Comparison of ENCODE assay signal across 11 mouse cellular contexts in the genomic region with DNA sequence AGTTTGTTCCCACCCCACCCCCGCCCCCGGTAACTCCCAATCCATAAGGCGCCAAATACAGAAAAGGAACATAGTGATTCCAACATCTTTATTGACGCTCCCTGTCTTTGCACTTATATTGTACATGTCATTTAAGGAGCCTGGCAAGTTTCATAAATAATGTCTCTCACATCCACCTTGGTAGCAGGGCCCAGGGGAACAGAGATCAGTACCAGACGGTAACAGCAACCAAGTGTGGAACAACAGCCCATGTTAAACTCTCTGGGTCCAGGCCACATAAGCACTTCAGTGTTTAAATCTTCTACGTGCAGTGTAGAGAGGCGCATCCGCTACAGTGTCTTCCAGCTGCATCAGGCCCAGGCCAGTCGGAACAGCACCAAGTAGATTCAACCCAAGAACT. TPM values are rescaled to one million over a fixed set of nuclear protein-coding genes. Genes with fewer than 3 reads are reported as not detected.
A peak's percentile ranks its signal among the peaks of the same experiment; 100 is the strongest.
DNase-seq lines count a peak whose midpoint lies in the region; ATAC-seq and TF ChIP-seq lines count a peak whose summit lies in the region.
"Had no signal": no experiment of that assay in that cellular context is flagged by ENCODE, and none has a peak within 500 bp of the region (broad histone marks: within the 10 kb centered on the region; RNA-seq: fewer than 3 reads in every experiment).

No protein-coding gene starts in this region.

- WGBS in heart, embryonic 13.5 days = 83% methylated on average over 9 of the region's 9 CpGs
- WGBS in liver, embryonic 13.5 days (ENCODE audit: insufficient replicate concordance) = 88% methylated on average over 9 of the region's 9 CpGs
- WGBS in liver, postnatal 0 days (ENCODE audit: insufficient replicate concordance) = 91% methylated on average over 9 of the region's 9 CpGs
- 83% methylated on average over 9 of the region's 9 CpGs for WGBS in heart, embryonic 16.5 days

- peaks cover 98% of the 10 kb centered on the region for H3K4me1 ChIP-seq in heart, embryonic 13.5 days
- H3K4me1 ChIP-seq in liver, embryonic 13.5 days (replicated peaks) = peaks cover 78% of the 10 kb centered on the region
- peaks cover 11% of the 10 kb centered on the region for H3K4me1 ChIP-seq in liver, postnatal 0 days (ENCODE audit: insufficient read depth)
- peaks cover 71% of the 10 kb centered on the region for H3K4me1 ChIP-seq in heart, embryonic 16.5 days (ENCODE audit: control insufficient read depth, insufficient read depth, low read length)

- H3K27me3 ChIP-seq in heart, embryonic 13.5 days (replicated peaks) = no peaks in the 10 kb centered on the region
- H3K27me3 ChIP-seq in liver, embryonic 13.5 days = no peaks in the 10 kb centered on the region
- no peaks in the 10 kb centered on the region for H3K27me3 ChIP-seq in liver, postnatal 0 days (ENCODE audit: insufficient read depth, low read length)
- H3K27me3 ChIP-seq in heart, embryonic 16.5 days (ENCODE audit: control insufficient read depth, insufficient read depth, low read length) = no peaks in the 10 kb centered on the region

- DNase-seq in heart, adult 18-20 months = no peak
- no peak for DNase-seq in liver, embryonic 13.5 days
- no peak for DNase-seq in liver, postnatal 0 days
- DNase-seq in yolk sac, embryonic 10.5 days (ENCODE audit: low spot score) = no peak
- no peak for DNase-seq in thymus, postnatal 36 days
- DNase-seq: adrenal gland, postnatal 25 days; cerebellum, adult 11 months; lung, adult 18-20 months had no signal

- H3K27ac ChIP-seq in heart, embryonic 13.5 days (replicated peaks) = peak overlapping the region; percentile 89
- H3K27ac ChIP-seq in liver, embryonic 13.5 days = peak overlapping the region; percentile 73; the same call in 1 of the 2 replicates
- H3K27ac ChIP-seq in liver, postnatal 0 days (ENCODE audit: low read depth) = no peak overlapping the region
- H3K27ac ChIP-seq in heart, embryonic 16.5 days (ENCODE audit: low read length) = peak overlapping the region; percentile 82

- peak overlapping the region; percentile 50; the same call in 1 of the 2 replicates for H3K9ac ChIP-seq in heart, embryonic 13.5 days
- no peak overlapping the region for H3K9ac ChIP-seq in liver, embryonic 13.5 days
- no peak overlapping the region for H3K9ac ChIP-seq in liver, postnatal 0 days (replicated peaks)
- H3K9ac ChIP-seq in heart, embryonic 16.5 days (ENCODE audit: low read length) = no peak overlapping the region

- H3K9me3 ChIP-seq in heart, embryonic 13.5 days = no peaks in the 10 kb centered on the region
- no peaks in the 10 kb centered on the region for H3K9me3 ChIP-seq in liver, embryonic 13.5 days (replicated peaks)
- H3K9me3 ChIP-seq in liver, postnatal 0 days (ENCODE audit: low read length) = no peaks in the 10 kb centered on the region
- no peaks in the 10 kb centered on the region for H3K9me3 ChIP-seq in heart, embryonic 16.5 days (replicated peaks; ENCODE audit: control insufficient read depth, low read length)
- H3K9me3 ChIP-seq: hindbrain, embryonic 10.5 days had no signal

- H3K36me3 ChIP-seq in heart, embryonic 13.5 days = peaks cover 34% of the 10 kb centered on the region
- peaks cover 94% of the 10 kb centered on the region for H3K36me3 ChIP-seq in liver, embryonic 13.5 days
- H3K36me3 ChIP-seq in liver, postnatal 0 days (replicated peaks; ENCODE audit: insufficient read depth, low read length) = peaks cover 57% of the 10 kb centered on the region
- H3K36me3 ChIP-seq in heart, embryonic 16.5 days (ENCODE audit: control insufficient read depth, insufficient read depth) = no peaks in the 10 kb centered on the region

- H3K4me3 ChIP-seq in heart, embryonic 13.5 days = no peak overlapping the region
- H3K4me3 ChIP-seq in liver, embryonic 13.5 days (replicated peaks) = no peak overlapping the region
- H3K4me3 ChIP-seq in liver, postnatal 0 days (ENCODE audit: low read depth, low read length) = no peak overlapping the region
- no peak overlapping the region for H3K4me3 ChIP-seq in heart, embryonic 16.5 days (ENCODE audit: low read length)
- H3K4me3 ChIP-seq: hindbrain, embryonic 10.5 days had no signal

- no peak for TF ChIP-seq CTCF in liver, postnatal 0 days (IDR thresholded peaks at IDR 0.05; ENCODE audit: low read depth)

- ATAC-seq in heart, embryonic 13.5 days (ENCODE audit: extremely low read depth, insufficient number of reproducible peaks, low FRiP score, low TSS enrichment) = no peak
- no peak for ATAC-seq in liver, embryonic 13.5 days (ENCODE audit: low read depth)
- no peak for ATAC-seq in liver, postnatal 0 days
- no peak for ATAC-seq in heart, embryonic 16.5 days (replicated peaks; ENCODE audit: extremely low read depth, insufficient read depth, low FRiP score)

- no peak for TF ChIP-seq EP300 in liver, postnatal 0 days (IDR thresholded peaks at IDR 0.05; ENCODE audit: low read depth)

- H3K4me2 ChIP-seq in heart, embryonic 13.5 days = no peak overlapping the region
- no peak overlapping the region for H3K4me2 ChIP-seq in liver, embryonic 13.5 days
- no peak overlapping the region for H3K4me2 ChIP-seq in liver, postnatal 0 days (ENCODE audit: low read depth, low read length)
- no peak overlapping the region for H3K4me2 ChIP-seq in heart, embryonic 16.5 days (ENCODE audit: low read depth, low read length)

RNA-seq across cellular contexts. Expression of gene Emilin2, which starts 59.7 kb away (rescaled TPM):
- polyA plus RNA-seq in heart, embryonic 13.5 days (2015; fragmentation: Nextera tagmentation; extraction: Ambion mirVana) = 47.4 and 51.7 TPM in 2 replicates
- total RNA-seq in heart, adult 18-20 months (2021) = 10 to 100 TPM; 37.9 to 40.1 TPM
- polyA plus RNA-seq in liver, embryonic 13.5 days (2015; fragmentation: Nextera tagmentation; extraction: Ambion mirVana) = 23.0 and 24.9 TPM in 2 replicates
- 10.0 and 12.0 TPM in 2 replicates for polyA plus RNA-seq in liver, postnatal 0 days (2015; fragmentation: Nextera tagmentation; extraction: Ambion mirVana)
- 35.5 and 38.7 TPM in 2 replicates for polyA plus RNA-seq in heart, embryonic 16.5 days (2015; fragmentation: Nextera tagmentation; extraction: Ambion mirVana)
